Mouse (Mus musculus) E14TG2a.4 (cell line): ENCODE results near the gene Smarca4.
A peak's percentile ranks its signal among the peaks of the same experiment; 100 is the strongest.
"Not testable (repeated sequence)": the region's sequence is repeated elsewhere in the genome, so short reads cannot be mapped to it uniquely, and the experiment has no call there.

Source experiments
- H3K27me3 ChIP-seq: 2 replicates; pipeline ENCODE4 v1.6.1; 2014; ENCODE audit warnings: low read length, control low read depth; ENCODE audit not compliant: insufficient read depth
- H3K36me3 ChIP-seq: 2 replicates; pipeline ENCODE4 v1.6.1; 2014; ENCODE audit warnings: low read length, control low read depth; ENCODE audit not compliant: insufficient read depth
- H3K4me1 ChIP-seq: replicated peaks from 2 replicates; pipeline ENCODE4 v1.6.1; 2014; ENCODE audit warnings: low read depth, low read length, control low read depth
- H3K4me3 ChIP-seq: replicated peaks from 2 replicates; pipeline ENCODE4 v1.5.1; 2014; ENCODE audit warnings: mild to moderate bottlenecking, low read length
- H3K9me3 ChIP-seq: 2 replicates; pipeline ENCODE4 v1.6.1; 2014; ENCODE audit warnings: low read length, control low read depth
- CTCF ChIP-seq: conservative IDR thresholded peaks from 2 replicates; pipeline ENCODE4 v1.5.1; 2014; ENCODE audit warnings: low read length
- NANOG ChIP-seq: IDR thresholded peaks from 2 replicates; pipeline ENCODE4 v1.6.1; 2014; ENCODE audit warnings: borderline replicate concordance, low read length, mixed read lengths
- POU5F1 ChIP-seq: IDR thresholded peaks from 2 replicates; pipeline ENCODE4 v1.6.1; 2014; ENCODE audit warnings: low read length, borderline replicate concordance

Gene Smarca4

DNA sequence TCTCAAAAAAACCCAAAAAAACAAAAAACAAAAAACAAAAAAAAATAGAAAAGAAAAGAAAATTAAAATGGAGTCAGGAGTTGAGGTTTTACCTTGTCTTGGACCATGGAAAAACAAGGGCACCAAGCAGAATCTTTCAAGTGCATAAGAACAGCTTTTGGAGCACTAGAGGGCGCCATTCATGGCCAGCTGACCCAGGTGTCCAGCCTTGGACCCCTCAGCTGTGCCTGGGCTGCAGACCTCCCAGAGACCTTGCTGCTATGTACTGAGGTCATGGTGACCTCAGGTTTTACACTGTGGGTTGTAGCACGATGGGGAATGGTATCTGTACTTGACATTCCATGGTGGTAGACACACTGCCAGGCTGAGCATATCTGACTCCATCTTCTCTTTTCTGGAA is 75.9 kb downstream of the Smarca4 start:
- Histone ChIP-seq H3K4me1 (peaks cover 3% of the 10 kb centered on the region), H3K4me3 (no peak overlapping the region), H3K36me3 (peaks cover 95% of the 10 kb centered on the region), H3K27me3 (no peaks in the 10 kb centered on the region), H3K9me3 (no peaks in the 10 kb centered on the region)
- no peak for TF ChIP-seq NANOG
- TF ChIP-seq CTCF = peak; percentile 45
- no peak for TF ChIP-seq POU5F1

DNA sequence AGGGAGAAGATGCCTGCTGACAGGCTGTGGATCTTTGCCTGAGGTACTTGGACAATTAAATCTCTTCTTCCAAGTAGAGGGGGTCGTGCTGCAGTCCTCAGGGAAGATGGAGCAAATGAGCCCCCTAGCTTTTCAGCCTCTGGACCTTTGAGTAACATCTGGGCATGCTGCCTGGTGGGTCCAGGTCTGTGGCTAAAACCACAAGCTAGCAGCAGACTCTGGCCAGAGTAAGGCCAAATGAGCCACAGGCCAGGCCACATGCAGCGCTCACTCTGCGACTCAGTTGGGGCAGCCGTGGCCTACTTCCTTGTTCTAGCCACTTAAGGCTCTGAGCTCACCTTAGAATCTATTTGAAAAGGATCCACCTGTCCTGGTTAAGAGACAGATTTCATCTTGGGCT is 76.5 kb downstream of the Smarca4 start:
- no peak for TF ChIP-seq POU5F1
- TF ChIP-seq CTCF = no peak
- no peak for TF ChIP-seq NANOG

DNA sequence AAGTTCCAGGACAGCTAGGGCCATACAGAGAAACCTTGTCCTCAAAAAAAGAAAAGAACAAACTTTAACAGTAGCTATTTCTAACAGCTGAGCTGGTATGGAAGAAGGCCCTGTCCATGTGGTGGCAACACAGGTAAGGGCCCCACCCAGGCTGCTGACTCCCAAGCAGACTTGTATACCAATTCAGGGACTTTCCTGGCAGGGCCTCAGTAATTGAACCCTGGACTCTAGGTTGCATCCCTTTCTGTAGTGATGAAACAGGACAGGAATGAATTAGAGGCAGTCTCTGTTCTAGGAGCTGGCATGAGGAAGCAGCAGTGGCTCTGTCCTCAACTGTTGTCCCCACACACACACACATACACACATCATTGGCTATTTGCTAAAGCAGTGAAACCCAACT is 78.1 kb downstream of the Smarca4 start:
- no peaks in the 10 kb centered on the region for H3K9me3 ChIP-seq
- TF ChIP-seq CTCF (no peak), POU5F1 (no peak), NANOG (no peak)
- no peaks in the 10 kb centered on the region for H3K27me3 ChIP-seq
- H3K4me3 ChIP-seq = no peak overlapping the region
- H3K4me1 ChIP-seq = peaks cover 8% of the 10 kb centered on the region
- peaks cover 93% of the 10 kb centered on the region for H3K36me3 ChIP-seq

More for the DNA sequence above, 76.5 kb downstream of the Smarca4 start:
- Histone ChIP-seq H3K4me1 (peaks cover 8% of the 10 kb centered on the region), H3K27me3 (no peaks in the 10 kb centered on the region), H3K4me3 (no peak overlapping the region), H3K9me3 (no peaks in the 10 kb centered on the region), H3K36me3 (peaks cover 95% of the 10 kb centered on the region)

DNA sequence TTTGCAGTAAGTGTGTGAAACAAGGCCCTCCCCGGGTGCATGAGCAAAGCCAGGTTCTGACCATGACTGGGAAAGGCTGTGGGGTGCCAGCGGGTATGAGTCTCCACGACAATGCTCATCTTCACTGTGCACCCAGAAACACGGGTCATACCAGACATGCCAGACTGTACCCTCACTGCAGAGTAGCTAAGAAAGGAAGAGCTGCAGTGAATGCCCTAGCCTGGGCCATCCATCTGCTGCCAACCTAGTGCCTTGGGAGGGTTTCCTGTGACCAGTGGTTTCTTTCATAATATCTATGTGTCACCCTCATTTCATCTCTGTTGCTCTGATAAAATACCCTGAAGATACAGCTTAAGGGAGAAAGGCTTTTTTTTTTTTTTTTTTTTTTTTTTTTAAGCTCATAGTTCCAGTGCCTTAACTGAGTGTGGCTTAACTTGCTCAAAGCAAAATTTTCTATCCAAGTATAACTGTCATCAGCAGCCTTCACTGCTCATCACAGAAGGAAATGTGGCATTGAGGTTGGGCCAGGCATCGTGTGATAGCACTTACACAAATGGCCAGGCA is 79.3 kb downstream of the Smarca4 start:
- H3K27me3 ChIP-seq = no peaks in the 10 kb centered on the region
- H3K36me3 ChIP-seq = peaks cover 94% of the 10 kb centered on the region
- no peak overlapping the region for H3K4me3 ChIP-seq
- no peaks in the 10 kb centered on the region for H3K9me3 ChIP-seq
- TF ChIP-seq POU5F1 = no peak
- TF ChIP-seq CTCF = no peak
- no peak for TF ChIP-seq NANOG
- H3K4me1 ChIP-seq = peaks cover 8% of the 10 kb centered on the region

DNA sequence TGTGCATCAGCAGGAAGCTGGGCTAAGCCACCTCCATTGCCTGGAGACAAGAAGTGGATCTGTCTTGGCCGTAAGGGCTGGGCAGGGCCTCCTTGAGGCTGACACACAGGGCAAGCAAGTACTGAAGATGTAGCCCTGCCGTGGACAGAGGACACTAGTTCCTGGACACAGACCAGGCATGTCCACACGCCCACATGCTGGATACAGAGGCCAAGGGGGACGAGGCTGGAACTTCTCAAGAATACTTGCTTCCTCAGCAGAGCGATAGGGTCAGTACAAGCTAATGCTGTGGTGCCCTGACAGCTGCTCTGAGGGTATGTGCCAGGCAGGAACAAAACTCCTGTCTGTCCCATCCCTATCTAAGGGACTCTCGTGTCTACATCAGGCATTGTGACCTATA is 81.2 kb downstream of the Smarca4 start:
- TF ChIP-seq POU5F1 (no peak), NANOG (no peak), CTCF (no peak)
- Histone ChIP-seq H3K4me1 (peaks cover 14% of the 10 kb centered on the region), H3K36me3 (peaks cover 96% of the 10 kb centered on the region)

DNA sequence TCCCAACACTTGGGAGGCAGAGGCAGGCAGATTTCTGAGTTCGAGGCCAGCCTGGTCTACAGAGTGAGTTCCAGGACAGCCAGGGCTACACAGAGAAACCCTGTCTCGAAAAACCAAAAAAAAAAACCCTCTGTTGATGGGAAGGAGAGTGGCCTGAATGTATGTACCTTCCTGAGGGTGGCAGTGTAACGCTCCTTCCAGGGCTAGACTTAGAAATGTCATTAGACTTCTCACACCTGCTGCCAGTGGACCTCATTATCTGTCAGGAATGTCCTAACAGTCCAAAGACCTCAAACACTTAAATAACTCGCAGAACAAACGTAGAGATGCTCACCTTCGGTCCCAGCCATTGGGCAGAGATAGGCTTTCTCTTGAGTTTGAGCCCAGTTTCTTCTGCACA is 83.3 kb downstream of the Smarca4 start:
- Histone ChIP-seq H3K4me1 (peaks cover 14% of the 10 kb centered on the region), H3K36me3 (peaks cover 96% of the 10 kb centered on the region)
- H3K4me3 ChIP-seq, H3K9me3 ChIP-seq, H3K27me3 ChIP-seq: not testable (repeated sequence)

More for the DNA sequence above, 81.2 kb downstream of the Smarca4 start:
- Histone ChIP-seq H3K27me3 (no peaks in the 10 kb centered on the region), H3K9me3 (no peaks in the 10 kb centered on the region), H3K4me3 (no peak overlapping the region)

DNA sequence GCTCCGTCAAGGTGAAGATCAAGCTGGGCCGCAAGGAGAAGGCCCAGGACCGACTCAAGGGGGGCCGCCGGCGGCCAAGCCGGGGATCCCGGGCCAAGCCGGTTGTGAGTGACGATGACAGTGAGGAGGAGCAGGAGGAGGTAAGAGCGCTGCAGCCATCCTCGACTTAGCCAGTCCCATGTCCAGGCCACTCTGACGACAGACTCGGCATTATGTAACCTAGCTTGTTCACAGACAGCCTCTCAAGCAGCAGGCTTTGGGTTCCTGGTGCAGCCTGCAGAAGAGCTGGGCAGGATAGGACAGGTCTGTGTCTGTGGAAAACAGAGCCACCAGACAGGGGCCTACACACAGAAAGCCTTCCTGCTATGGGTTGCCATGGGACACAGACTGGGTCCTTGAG is 85.1 kb downstream of the Smarca4 start:
- Histone ChIP-seq H3K9me3 (no peaks in the 10 kb centered on the region), H3K27me3 (no peaks in the 10 kb centered on the region), H3K4me3 (no peak overlapping the region), H3K36me3 (peaks cover 95% of the 10 kb centered on the region), H3K4me1 (peaks cover 18% of the 10 kb centered on the region)
- TF ChIP-seq CTCF = no peak
- TF ChIP-seq POU5F1 = no peak
- no peak for TF ChIP-seq NANOG

DNA sequence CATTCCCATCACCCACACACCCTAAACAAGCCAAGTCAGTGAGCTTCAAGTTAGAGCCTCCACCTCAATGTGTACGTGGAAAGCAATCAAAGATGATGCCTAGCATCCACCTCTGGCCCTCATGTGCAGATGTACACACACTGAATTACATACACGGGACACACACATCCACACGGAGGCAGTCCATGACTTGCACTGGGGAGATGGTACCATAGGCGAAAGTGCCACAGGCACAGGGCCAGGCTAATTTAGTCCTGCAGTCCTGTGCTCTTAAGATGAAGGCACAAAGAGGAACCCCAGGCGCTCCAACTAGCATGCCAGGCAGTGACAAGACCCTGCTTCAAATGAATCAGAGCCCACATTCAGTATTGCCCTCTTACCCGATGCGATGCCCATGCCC is 87.5 kb downstream of the Smarca4 start:
- H3K36me3 ChIP-seq = peaks cover 81% of the 10 kb centered on the region
- TF ChIP-seq CTCF (no peak), NANOG (no peak), POU5F1 (no peak)
- H3K27me3 ChIP-seq = no peaks in the 10 kb centered on the region
- H3K9me3 ChIP-seq = no peaks in the 10 kb centered on the region
- peaks cover 27% of the 10 kb centered on the region for H3K4me1 ChIP-seq
- H3K4me3 ChIP-seq = no peak overlapping the region

DNA sequence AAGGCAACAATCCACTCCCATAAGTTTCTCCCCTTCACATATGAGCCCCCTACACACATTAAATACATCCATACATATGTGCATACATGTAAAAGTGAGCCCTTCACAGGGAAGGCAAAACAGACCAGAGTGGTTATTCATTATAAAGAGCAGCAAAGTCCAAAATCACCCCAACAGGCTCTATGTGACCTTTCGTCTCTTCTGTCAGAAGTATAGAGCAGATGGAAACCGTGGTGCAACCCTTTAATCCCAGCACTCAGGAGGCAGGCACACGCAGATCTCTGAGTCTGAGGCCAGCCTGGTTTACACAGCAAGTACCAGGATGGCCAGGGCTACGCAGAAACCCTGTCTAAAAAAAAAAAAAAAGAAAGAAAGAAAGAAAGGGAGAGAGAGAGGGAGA is 90.1 kb downstream of the Smarca4 start:
- no peaks in the 10 kb centered on the region for H3K27me3 ChIP-seq
- peaks cover 20% of the 10 kb centered on the region for H3K4me1 ChIP-seq
- H3K36me3 ChIP-seq = peaks cover 61% of the 10 kb centered on the region
- TF ChIP-seq NANOG (no peak), POU5F1 (no peak), CTCF (no peak)
- H3K9me3 ChIP-seq = 0 out of 2 replicates have a peak, but pooled peaks cover 2% of the 10 kb centered on the region
- no peak overlapping the region for H3K4me3 ChIP-seq
